Mouse (Mus musculus) liver, embryonic 14.5 days (tissue): ENCODE measurements around the gene Ppp1r9b. TPM values are rescaled to one million over a fixed set of nuclear protein-coding genes. Genes with fewer than 3 reads are reported as not detected.

Experiments used
- ATAC-seq: fragments of 200-750 bp; cut with Nextera tagmentation; 2 replicates; pipeline ENCODE4 v1.8.0; 2017; ENCODE audit warnings: moderate number of reproducible peaks, mild to moderate bottlenecking, moderate library complexity; ENCODE audit not compliant: insufficient read depth
- DNase-seq, 3 experiments: peaks; one replicate each; pipeline ENCODE4 v3.0.0-alpha.2; 2012 to 2013; ENCODE audit warnings: low read depth in 3 of 3, low spot score in 3 of 3
- H3K27ac ChIP-seq: fragments of 300-500 bp; sonication (generic); 2 replicates; pipeline ENCODE4 v1.5.1; 2014; ENCODE audit warnings: moderate library complexity, mild to moderate bottlenecking, control low read depth, inconsistent platforms
- H3K27me3 ChIP-seq: fragments of 300-500 bp; sonication (generic); 2 replicates; pipeline ENCODE4 v1.6.1; 2014; ENCODE audit warnings: mild to moderate bottlenecking, low read length, moderate library complexity; ENCODE audit not compliant: control insufficient read depth, insufficient read depth
- H3K36me3 ChIP-seq: fragments of 300-500 bp; sonication (generic); replicated peaks from 2 replicates; pipeline ENCODE4 v1.6.1; 2014; ENCODE audit warnings: low read depth; ENCODE audit not compliant: control insufficient read depth, insufficient read depth
- H3K4me1 ChIP-seq, 2 experiments: fragments of 200-500 bp in 1 of 2; fragments of 300-500 bp in 1 of 2; sonication (generic) in 1 of 2; replicated peaks; 2 replicates each; pipeline ENCODE4 v1.6.1; 2012 to 2014; ENCODE audit warnings: antibody characterized with exemption in 1 of 2, inconsistent platforms in 1 of 2, low read length in 1 of 2; ENCODE audit not compliant: control insufficient read depth in 2 of 2, insufficient read depth in 2 of 2
- H3K4me2 ChIP-seq: fragments of 300-500 bp; sonication (generic); 2 replicates; pipeline ENCODE4 v1.6.1; 2014; ENCODE audit warnings: low read depth, mild to moderate bottlenecking, control low read depth, moderate library complexity
- H3K4me3 ChIP-seq, 2 experiments: fragments of 200-500 bp in 1 of 2; fragments of 300-500 bp in 1 of 2; sonication (generic) in 1 of 2; 2 replicates each; pipeline ENCODE4 v1.5.1; 2012 to 2014; ENCODE audit warnings: low read depth in 2 of 2, low read length in 2 of 2, mild to moderate bottlenecking in 2 of 2, control low read depth in 1 of 2, inconsistent platforms in 1 of 2, moderate library complexity in 1 of 2; ENCODE audit not compliant: insufficient read depth in 1 of 2
- H3K9ac ChIP-seq: fragments of 300-500 bp; sonication (generic); replicated peaks from 2 replicates; pipeline ENCODE4 v1.6.1; 2014; ENCODE audit warnings: mild to moderate bottlenecking, control low read depth, moderate library complexity
- H3K9me3 ChIP-seq: fragments of 300-500 bp; sonication (generic); 2 replicates; pipeline ENCODE4 v1.6.1; 2016; ENCODE audit warnings: low read length, mixed read lengths; ENCODE audit not compliant: control insufficient read depth
- CTCF ChIP-seq: IDR thresholded peaks from 2 replicates; pipeline ENCODE4 v1.5.1; 2016; ENCODE audit warnings: antibody characterized with exemption, low read depth, control low read depth
- EP300 ChIP-seq: IDR thresholded peaks from 2 replicates; pipeline ENCODE4 v1.6.1; 2016; ENCODE audit warnings: antibody characterized with exemption, low read depth
- WGBS: fragments of 180-500 bp; shearing (Covaris S2); extraction: QIAGEN DNeasy Blood & Tissue Kit; methylation state at CpG from one replicate; pipeline ENCODE4 v1.1.7; 2014; ENCODE audit not compliant: insufficient replicate concordance; 5-methylcytosine and 5-hydroxymethylcytosine counted together
- polyA plus RNA-seq, 2 experiments: library from polyadenylated mRNA; depleted of rRNA in 1 of 2; stranded (reverse) in 1 of 2; unstranded in 1 of 2; fragments of >200 nt; fragmentation: Nextera tagmentation in 1 of 2; extraction: Ambion mirVana in 1 of 2; gene quantifications; 2 replicates each; pipeline versions ENCODE4 v1.2.1 to v1.2.3; 2012 to 2014

Gene Ppp1r9b
- polyA plus RNA-seq, 2 experiments: 8.8 to 14.9 TPM

- DNase-seq: no peak
- WGBS: 78% methylated on average over 11 of the region's 11 CpGs
- H3K4me1 ChIP-seq: no peaks in the 10 kb centered on the region; a peak in 1 of 4 replicates
- H3K27me3 ChIP-seq: no peaks in the 10 kb centered on the region
- H3K9me3 ChIP-seq: no peaks in the 10 kb centered on the region
- no peak overlapping the region for H3K9ac ChIP-seq
- H3K4me3 ChIP-seq: no peak overlapping the region
- ATAC-seq: peak; percentile 1; the same call in 1 of the 2 replicates
- no peak overlapping the region for H3K27ac ChIP-seq
- H3K4me2 ChIP-seq: no peak overlapping the region
- H3K36me3 ChIP-seq: peaks cover 45% of the 10 kb centered on the region
- no peak for TF ChIP-seq EP300
- no peak for TF ChIP-seq CTCF
Observed at GRCm38 (mm10) chr11:95025227-95026012, 34.6 kb downstream of the Ppp1r9b start.

GRCm38 (mm10) chr11:95026090-95026542 lies 35.3 kb downstream of the Ppp1r9b start:
- no peaks in the 10 kb centered on the region; a peak in 1 of 4 replicates for H3K4me1 ChIP-seq
- no peak for TF ChIP-seq CTCF
- no peak for TF ChIP-seq EP300
- H3K9me3 ChIP-seq: no peaks in the 10 kb centered on the region
- no peak overlapping the region for H3K4me3 ChIP-seq
- peaks cover 38% of the 10 kb centered on the region for H3K36me3 ChIP-seq
- ATAC-seq (peak; percentile 48), DNase-seq (no peak)
- H3K27ac ChIP-seq: no peak overlapping the region
- WGBS: 65% methylated on average over 6 of the region's 6 CpGs
- no peak overlapping the region for H3K4me2 ChIP-seq
- H3K9ac ChIP-seq: no peak overlapping the region
- no peaks in the 10 kb centered on the region for H3K27me3 ChIP-seq

- H3K4me2 ChIP-seq: no peak overlapping the region
Observed at GRCm38 (mm10) chr11:95026849-95027248, 36.0 kb downstream of the Ppp1r9b start.

GRCm38 (mm10) chr11:95027850-95028470 lies 37.1 kb downstream of the Ppp1r9b start:
- H3K4me1 ChIP-seq: no peaks in the 10 kb centered on the region
- H3K4me3 ChIP-seq: no peak overlapping the region
- H3K9me3 ChIP-seq: no peaks in the 10 kb centered on the region
- DNase-seq (no peak), ATAC-seq (no peak)
- peaks cover 20% of the 10 kb centered on the region for H3K36me3 ChIP-seq
- WGBS: 46% methylated on average over 13 of the region's 13 CpGs
- H3K27me3 ChIP-seq: no peaks in the 10 kb centered on the region
- H3K4me2 ChIP-seq: no peak overlapping the region
- H3K27ac ChIP-seq: no peak overlapping the region
- TF ChIP-seq EP300: no peak
- TF ChIP-seq CTCF: no peak
- no peak overlapping the region for H3K9ac ChIP-seq

More at GRCm38 (mm10) chr11:95026849-95027248, 36.0 kb downstream of the Ppp1r9b start:
- Histone ChIP-seq H3K27me3 (no peaks in the 10 kb centered on the region), H3K4me1 (no peaks in the 10 kb centered on the region; a peak in 1 of 4 replicates), H3K4me3 (no peak overlapping the region), H3K27ac (no peak overlapping the region), H3K9ac (no peak overlapping the region), H3K9me3 (no peaks in the 10 kb centered on the region), H3K36me3 (peaks cover 31% of the 10 kb centered on the region)
- DNase-seq: no peak
- no peak for ATAC-seq
- no peak for TF ChIP-seq EP300
- no peak for TF ChIP-seq CTCF
- 84% methylated on average over 6 of the region's 6 CpGs for whole genome bisulfite sequencing

GRCm38 (mm10) chr11:95032945-95033344 lies 42.1 kb downstream of the Ppp1r9b start:
- Histone ChIP-seq H3K27me3 (no peaks in the 10 kb centered on the region), H3K4me2 (no peak overlapping the region), H3K4me3 (no peak overlapping the region), H3K4me1 (no peaks in the 10 kb centered on the region), H3K9ac (no peak overlapping the region), H3K9me3 (no peaks in the 10 kb centered on the region), H3K27ac (no peak overlapping the region), H3K36me3 (no peaks in the 10 kb centered on the region)
- peak; percentile 22; the same call in 1 of the 2 replicates for ATAC-seq
- no peak for TF ChIP-seq CTCF
- no peak for TF ChIP-seq EP300
- no peak for DNase-seq
- WGBS: 32% methylated on average over 6 of the region's 6 CpGs
